Mouse (Mus musculus): ENCODE data around the gene Clstn2.

Gene Clstn2

DNA sequence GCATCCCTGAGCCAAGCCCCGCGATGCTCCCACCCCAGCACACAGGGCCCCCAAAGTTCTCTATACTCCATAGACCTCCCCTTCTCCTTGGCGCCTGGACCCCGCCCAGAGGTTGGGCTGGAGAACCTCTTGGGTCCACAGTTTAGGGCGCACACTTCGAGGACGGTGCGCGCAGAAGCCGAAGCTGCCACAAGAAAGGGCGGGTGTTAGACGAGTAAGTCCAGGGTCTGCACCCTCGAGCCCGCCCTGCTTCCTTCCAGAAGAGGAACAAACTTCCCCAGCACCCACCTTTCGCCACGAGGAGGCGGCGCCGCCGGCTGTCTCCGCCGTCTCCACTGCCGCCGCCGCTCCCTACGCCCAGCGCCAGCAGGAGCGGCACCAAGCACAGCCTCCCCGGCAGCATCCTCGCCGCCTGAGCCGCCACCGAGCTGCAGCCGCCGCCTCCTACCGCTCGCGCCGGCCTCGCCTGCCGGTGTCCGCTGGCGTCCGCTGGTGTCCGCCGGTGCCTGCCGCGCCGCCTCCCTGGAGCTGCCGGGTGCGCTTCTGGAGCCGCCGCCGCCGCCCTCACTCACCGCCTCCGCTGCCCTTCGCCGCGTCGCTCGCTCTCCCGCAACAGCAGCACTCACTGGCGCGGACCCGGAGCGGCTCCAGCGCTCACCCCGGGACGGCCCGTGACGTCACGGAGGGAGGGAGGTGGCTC is at the start of gene Clstn2:
Clstn2 (minus strand) TSS at position 609 of the 700 bp plus-strand sequence.
- peak; percentile 85 for ATAC-seq (ENCODE audit: low TSS enrichment)

DNA sequence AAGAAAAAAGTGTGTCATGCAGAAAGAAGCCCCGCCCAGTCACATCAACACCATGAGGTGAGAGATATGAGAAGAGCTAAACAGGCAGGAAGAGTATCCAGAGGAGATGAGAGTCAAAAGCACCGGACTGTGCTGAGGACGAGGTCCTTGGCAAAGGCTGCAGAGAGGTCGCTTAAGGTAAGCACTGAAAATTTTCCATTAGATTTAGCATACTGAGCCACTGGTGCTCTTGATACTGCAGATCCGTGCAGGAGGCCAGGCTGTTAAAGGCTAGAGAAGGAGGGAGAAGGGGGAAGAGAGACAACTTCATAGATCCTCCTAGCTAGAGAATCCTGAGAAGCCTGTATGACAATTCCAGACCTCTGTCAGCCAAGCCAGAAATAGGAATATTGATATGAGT is 34.8 kb upstream of the Clstn2 start:
- no peak for ATAC-seq (ENCODE audit: low TSS enrichment)

DNA sequence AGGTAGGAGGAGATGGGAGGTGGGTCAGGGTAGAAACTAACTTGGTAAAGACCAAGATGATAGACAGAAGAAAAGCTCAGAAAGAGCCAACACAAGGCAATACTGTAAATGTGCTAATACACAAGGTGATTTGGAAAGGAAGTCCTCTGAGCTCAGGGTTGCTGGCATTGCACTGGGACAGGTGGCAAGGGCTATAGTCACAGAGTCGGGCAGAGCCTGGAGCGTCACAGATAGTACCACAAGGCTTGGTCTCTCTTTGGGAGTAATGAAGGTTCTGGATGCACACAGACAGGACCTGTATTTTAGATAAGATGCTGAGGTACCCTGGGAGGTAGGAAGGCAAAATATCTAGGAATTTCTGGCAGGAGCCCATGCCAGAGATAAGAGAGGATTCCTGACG is 28.7 kb upstream of the Clstn2 start:
- no peak for ATAC-seq (ENCODE audit: low TSS enrichment)

DNA sequence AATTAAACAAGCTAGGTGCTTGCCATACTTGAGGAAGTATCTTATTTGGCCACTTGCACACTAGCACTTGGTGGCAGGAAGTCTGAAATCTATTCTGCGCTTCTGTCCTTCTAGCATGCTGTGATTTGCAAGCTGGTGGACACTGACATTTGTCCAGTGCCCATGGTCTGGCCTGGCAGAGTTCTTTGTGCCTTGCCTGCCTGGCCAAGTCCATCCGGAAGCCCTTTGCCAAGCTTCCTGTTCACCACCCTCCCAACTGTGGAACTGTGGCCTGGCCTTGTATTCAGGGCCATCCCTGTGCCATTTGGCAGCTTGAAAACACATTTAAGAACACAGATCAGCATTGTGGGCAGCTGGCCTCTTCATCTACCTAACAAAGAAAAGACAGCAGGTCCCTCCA is 24.3 kb upstream of the Clstn2 start:
- no peak for ATAC-seq (ENCODE audit: low TSS enrichment)

DNA sequence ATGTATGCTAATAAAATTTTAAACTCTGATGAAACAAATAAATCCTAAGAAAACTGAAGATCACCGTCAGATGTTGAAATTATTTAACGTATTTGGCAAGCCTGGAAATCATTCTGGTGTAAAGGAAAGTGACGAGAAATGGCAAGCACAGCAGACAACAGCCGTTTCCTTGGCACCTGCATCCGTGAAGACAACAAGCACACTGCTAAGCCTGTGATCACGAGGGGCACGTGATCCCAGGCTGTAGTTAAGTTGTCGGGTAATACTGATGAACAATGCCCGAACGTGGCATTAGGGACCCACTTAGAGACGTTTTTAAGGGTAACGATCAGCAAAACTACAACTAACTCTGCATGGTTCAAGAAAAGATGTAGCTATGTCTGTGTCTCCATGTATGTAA is 18.4 kb upstream of the Clstn2 start:
- ATAC-seq (ENCODE audit: low TSS enrichment): no peak

DNA sequence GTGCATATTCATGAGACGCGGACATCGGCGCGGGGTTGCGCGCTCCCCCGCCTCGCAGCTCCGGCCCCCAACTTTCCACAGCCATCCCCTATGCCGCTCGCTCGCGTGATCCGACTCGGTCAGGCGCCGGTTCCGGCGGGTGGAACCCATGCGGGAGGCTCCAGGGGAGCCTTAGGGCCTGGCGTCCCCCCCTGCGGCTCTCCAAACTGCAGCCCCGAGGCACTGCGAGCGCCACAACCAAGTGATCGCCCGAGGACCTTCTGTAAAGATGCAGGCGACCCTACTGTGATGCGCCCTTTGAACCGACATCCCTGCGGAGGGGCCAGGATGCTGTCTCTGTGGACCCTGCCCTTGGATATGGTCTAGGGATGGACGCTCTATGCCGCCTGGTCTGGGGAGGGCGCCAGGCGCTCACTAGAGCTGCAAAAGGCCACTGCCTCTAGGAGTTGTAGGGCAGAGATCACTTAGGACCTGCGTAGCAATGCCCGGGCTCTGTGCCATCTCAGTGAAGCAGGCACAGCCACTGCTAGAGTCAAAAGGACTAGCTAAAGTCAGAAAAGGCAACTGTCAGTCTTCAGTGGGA is 383 bp upstream of the Clstn2 start:
- ATAC-seq (ENCODE audit: low TSS enrichment): no peak; the same call in none of the 2 replicates

DNA sequence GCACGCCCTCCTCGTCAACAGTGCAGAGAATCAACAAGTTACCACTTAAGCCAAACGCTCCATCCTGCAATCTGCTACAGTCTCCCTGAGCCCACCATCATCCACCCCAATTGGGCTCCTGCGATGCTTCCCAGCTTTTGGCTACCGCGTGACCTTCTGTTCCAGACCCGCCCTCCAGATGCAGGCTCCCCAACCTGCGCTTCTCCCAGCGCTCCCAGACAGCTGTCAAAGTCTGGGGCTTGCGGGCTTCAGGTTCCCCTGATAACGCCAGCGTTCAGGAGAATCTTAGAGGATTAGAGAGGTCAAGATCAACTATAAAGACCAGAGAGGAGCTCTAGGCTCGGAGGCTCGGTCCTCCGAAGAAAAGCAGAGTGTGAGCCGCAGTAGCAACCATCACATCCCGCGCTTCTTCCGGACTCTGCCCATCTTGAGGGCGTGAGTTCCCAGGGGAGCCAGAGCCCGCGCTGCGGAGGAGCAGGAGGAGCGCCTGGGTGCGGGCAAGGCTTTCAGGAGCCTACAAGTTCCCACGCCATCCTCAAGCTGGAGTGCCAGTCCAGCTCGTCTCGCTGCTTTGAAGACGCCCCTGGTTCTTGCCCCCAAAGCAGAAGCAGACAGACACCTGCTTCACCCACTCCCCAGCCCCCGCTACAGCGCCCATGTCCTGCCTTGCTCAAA is 946 bp downstream of the Clstn2 start:
- peak; percentile 51 for ATAC-seq (ENCODE audit: low TSS enrichment)

DNA sequence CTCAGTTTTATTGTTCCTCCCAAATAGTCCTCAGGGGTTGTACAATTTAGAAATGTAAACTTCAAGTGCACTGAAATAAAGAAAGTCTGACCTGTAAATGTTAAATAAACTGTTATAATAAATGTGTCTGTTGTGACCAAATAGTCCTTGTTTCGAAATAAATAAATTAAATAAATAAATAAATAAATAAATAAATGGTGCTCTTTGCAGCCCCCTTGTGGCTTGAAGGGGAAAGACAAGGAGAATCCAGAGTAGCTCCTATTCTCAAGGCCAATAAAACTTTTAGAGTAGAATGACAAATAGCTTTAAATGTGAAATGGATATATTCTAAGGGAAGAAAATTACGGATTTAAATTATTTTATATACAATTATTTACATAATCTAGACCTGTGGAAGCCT is 2.3 kb downstream of the Clstn2 start:
- no peak for ATAC-seq (ENCODE audit: low TSS enrichment)

DNA sequence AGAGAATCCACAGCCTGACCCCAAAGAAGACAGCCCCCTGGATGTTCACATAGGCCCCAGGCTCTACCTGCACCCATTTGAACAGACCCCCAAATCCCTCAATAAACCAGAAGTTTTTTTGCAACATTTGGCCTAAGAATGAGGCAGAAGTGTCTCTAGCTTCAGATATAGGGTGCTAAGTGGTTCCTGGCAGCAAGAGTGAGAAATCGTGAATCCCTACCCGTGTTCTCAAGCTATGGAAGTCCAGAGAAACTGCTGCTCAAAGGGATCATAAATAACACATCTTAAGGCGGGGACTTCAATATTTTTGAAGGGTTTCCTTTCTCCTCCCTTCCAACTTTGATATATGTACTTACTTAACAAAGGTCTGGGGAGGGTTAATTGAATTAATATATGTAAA is 7.4 kb downstream of the Clstn2 start:
- peak; percentile 60 for ATAC-seq (ENCODE audit: low TSS enrichment)

DNA sequence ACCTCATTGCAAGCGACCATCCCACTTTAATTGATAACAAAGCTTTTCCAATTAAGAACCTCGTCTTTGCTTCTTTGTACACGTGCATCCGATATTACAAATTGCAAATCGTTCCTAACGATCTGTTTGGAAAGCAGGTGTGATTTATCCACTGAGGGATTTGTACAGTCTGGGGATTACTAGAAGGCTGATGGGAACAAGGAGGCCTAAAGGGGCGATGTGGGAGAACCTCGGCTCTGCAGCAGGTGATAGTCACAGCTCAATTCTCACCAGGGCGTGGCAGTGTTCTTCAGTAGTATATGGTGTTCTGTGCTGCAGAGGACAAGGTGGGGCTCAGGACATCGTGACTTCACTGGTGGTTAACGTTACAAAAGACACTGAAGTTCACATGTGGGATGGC is 9.9 kb downstream of the Clstn2 start:
- ATAC-seq (ENCODE audit: low TSS enrichment): no peak

DNA sequence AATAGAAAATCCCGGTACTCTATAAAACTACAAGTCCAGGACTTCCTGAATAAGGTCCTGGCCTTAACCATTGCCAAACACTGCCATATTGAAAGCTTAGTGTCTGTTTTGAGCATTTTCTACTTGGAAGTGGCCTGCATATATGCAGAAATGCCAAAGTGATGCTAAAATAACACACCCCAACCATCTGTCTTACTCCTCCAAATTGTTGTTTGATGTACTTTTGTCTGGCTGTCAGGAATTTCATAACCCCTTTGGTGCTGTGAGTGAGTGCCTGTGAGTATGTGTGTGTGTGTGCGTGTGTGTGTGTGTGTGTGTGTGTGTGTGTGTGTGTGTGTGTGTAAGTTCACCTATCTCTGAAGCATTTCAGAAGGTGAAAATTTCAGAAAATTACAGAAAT is 13.1 kb downstream of the Clstn2 start:
- ATAC-seq (ENCODE audit: low TSS enrichment): peak; percentile 47

DNA sequence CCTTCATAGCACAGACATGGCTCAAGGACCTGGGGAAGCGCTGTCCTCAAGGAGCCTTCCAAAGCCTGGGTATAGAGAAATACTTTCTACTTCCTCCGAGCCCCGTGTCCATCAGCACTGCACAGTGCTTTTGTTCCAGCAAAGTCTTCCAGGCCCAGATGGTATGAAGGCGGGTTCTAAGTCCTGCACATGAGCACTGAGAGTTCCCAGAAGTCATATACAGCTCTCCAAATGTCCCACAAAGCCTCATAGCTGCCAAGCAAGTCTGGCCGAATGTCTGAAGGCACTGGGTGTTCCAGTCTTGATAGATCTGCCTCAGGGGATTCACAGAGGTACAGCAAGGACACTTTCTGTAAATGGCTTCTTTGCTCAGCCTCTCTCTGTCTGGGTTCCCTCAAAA is 14.3 kb downstream of the Clstn2 start:
- ATAC-seq (ENCODE audit: low TSS enrichment): peak; percentile 75

DNA sequence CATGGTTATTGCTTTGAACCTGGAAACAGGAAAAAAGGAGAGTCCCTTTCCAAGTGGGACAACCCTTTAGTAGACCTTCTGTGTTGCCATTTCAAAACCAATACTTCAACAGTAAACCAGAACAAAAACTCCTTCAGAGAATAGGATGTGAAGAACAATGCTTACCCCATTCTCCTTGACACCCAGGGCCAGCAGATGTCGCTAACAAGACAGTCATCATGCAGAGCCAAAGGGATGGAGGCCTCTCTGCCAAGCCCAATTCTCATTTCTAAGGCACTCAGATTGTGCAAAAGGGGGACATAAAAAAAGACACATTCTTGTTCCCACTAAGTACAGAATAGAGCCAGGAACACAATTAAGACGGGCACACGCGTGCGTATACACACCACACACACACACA is 16.4 kb downstream of the Clstn2 start:
- ATAC-seq (ENCODE audit: low TSS enrichment): no peak

DNA sequence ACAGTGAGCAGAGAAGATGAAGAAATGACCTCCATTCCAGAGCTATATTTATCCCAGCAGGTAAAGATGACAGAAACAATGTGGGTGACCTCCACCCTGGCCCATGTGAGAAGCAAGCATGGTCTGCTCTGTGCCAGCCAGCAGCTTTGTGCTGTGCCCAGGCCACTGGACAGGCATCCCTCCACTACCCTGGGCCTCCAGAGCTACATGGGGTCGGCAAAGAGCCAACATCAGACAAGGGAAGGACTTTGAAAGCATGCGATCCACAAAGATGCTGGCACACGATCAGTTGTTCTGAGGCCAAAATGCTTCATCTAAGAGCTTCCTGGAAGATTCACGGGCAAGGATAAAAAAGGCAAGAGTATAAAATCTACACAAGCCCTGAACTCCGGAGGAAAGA is 36.6 kb downstream of the Clstn2 start:
- no peak for ATAC-seq (ENCODE audit: low TSS enrichment)

DNA sequence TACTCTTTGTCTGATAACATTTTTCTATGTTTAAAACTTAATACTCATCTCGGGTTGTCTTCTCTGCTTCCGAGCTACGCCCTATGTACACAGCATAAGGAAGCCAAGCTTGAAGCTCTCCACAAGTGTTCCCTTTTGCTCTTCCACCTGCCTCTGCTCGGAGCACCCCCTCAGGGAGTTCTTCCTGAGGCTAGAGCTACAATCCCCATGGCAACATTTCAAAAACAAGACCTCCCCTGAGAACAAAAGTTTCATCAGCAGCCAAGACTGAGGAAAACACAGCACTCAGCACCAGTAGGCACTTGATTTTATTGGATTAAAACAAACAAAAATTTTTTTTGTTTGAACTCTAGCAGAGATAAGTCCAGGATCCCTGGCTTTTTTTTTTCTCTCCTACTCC is 37.3 kb downstream of the Clstn2 start:
- no peak for ATAC-seq (ENCODE audit: low TSS enrichment)

DNA sequence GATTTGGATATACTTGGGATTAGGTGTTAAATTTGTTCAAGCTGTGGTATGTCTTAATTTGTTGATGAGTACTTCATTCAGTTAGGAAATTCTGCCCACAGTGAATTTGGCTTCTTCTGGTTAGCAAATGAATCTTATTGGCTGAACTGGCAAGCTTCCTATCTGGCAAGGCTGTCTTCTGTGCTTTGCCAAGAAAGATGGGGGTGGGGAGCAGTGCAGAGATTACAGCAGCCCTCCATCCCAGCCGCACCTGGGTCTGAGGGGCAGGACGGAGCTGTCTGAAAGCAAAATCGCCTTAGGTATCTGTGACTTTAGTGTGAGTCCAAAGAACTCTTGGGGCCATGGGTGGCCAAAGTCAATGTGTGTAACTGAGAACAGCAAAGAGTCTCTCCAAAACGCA is 40.9 kb downstream of the Clstn2 start:
- no peak for ATAC-seq (ENCODE audit: low TSS enrichment)

DNA sequence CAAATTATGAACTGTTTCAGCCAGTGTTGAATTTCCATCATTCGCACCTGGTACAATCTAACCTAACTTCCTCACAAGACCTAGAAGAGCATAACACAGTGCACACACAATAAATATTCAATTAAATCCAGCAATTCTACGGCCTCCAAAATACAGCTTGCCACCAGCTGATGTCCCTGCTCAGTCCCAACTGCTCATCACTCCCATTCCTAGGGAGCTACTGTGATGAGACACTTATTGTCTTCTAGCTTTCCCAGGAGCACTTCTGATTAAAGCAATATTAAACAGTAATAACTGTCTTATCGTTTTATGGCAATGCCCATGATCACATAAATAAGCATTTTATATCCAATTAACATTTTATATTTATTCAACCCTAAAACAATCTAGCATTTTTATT is 55.6 kb downstream of the Clstn2 start:
- ATAC-seq (ENCODE audit: low TSS enrichment): no peak

DNA sequence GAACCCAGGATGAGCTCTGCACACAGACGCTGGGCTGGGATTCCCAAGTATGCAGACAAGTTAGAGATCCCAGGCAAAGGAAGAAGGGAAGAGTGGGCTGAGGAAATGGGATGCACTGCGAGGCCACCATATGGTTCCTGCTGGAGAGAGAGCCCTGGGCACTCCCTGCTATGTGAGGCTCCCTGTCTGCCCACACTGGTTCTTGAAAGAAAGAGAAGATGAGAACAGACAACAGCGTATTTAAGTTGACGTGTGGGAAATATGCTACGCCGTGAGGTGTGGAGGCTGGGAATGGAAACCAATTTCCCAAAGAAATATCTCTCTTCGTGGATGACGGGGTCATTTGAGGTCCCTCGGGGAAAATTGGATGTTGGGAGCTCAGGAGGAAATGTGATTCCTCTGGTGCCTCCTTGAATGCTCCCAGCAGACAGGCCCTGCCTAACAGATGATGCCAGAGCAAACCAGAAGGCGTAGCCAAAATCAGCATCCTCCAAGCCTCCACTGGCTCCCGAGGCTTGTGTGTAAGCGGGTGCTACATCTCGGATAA is 58.1 kb downstream of the Clstn2 start:
- peak; percentile 97 for ATAC-seq (ENCODE audit: low TSS enrichment)

DNA sequence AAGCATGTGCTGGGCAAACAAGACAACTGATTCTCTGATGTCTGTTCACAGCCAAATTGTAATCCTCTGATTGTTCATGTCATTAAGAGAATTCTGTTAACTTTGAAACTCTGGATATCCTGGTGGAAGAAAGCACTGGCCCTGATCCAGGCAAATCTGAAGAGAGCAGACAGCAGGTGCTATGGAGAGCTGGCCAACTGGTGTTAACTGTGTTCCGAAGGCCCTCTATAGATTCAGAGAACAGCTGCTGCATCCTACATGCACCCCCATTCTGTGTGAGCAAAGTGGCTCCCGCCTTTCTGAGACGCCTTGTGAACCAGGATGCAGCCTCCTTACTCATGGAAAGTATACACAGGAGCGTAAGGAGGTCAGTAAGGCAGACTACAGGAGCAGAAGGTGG is 66.3 kb downstream of the Clstn2 start:
- peak; percentile 90 for ATAC-seq (ENCODE audit: low TSS enrichment)

DNA sequence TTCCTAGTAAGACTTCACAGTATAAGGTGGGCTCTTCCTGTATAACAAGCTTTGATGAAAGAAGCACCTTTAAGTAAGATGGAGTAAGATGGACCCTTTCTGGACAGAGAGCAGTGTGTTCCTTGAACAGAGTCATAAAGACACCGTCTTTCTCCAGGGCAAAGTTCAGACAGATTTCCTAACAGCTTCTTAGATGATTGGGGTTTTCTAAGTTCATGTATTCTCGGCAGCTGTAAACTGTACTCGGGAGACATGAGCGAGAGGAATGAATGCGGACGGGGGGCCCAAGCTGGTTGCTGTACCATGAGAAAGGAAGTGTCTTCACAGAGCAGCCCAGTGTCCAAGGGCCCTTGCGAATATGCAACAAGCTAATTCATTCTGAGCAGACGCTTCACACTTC is 75.5 kb downstream of the Clstn2 start:
- ATAC-seq (ENCODE audit: low TSS enrichment): no peak

DNA sequence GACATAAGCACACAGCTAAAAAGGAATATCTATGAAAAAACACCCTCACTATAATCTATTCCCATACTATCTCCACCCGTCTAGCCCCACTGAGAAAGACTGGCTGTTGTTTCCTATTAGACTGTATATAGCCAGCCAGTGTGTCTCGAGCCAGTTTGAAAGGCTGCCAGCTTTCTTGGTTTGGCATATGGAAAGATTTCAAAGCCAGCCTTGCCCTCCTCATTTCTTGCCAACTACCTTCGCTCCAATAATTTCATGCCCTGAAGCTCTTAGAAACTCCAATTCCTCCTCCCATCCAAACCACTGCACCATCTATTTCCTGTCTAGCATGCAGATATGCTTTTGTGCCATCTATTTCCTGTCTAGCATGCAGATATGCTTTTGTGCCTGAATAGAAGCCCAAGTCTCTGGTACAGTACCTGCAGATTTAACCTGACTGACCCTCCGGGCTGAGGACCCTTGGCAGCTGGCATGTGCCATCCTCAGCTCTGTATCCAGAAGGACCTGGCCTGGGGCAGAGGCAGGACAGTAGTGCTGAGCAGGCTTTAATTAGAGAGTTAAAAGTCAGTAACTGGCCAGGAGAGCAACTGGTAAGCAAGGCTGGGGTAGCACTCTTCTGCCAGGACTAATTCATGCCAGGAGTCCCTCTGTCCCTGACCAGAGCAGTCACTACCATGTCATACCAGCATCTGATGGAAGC is 76.4 kb downstream of the Clstn2 start:
- no peak for ATAC-seq (ENCODE audit: low TSS enrichment)

DNA sequence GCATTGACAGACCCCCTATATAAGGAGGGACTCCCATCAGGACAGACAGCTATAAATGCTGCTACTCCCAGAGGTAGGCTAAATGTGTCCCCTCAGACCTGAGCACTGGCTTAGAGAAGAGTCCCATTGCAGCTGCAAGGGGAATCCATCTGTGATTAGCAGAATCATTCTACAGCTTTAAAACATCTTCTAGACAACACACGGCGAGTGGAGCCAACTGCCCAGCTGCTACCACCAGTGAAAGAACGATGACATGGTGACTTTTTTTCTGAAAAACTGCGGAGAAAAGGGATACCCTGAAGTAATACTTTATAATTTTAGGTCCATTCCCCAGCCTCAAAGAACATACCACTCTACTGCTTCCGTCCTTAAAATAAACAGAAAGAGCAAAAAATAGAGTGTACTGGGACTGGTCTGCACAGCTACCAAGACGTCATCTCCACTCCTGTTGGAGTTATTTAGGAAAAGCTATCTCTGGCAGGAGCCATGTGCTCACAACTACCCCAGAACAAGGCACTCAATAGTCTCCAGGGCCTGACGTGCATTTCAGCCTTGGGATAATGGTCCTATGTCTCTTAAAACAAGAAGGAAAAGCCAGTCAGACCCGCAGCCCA is 79.1 kb downstream of the Clstn2 start:
- ATAC-seq (ENCODE audit: low TSS enrichment): peak; percentile 88
